Mouse (Mus musculus): ENCODE data around the gene Nrm. TPM values are rescaled to one million over a fixed set of nuclear protein-coding genes. Genes with fewer than 3 reads are reported as not detected.
A peak's percentile ranks its signal among the peaks of the same experiment; 100 is the strongest.

Gene Nrm
- polyA plus RNA-seq, 1 experiment from 2014 or later: 27.4 TPM

GRCm38 (mm10) chr17:35903343-35903991, 42.3 kb downstream of the Nrm start:
- H3K4me3 ChIP-seq (ENCODE audit: low read depth, low read length): no peak overlapping the region
- TF ChIP-seq CTCF (IDR thresholded peaks at IDR 0.05; ENCODE audit: low read depth): no peak
- no peak for TF ChIP-seq EP300 (optimal IDR thresholded peaks at IDR 0.05)
- H3K36me3 ChIP-seq (ENCODE audit: control insufficient read depth, insufficient read depth, low read length): 0 out of 2 replicates have a peak, but pooled peaks cover 3% of the 10 kb centered on the region
- no peak overlapping the region for H3K27ac ChIP-seq (replicated peaks)
- no peaks in the 10 kb centered on the region for H3K4me1 ChIP-seq (replicated peaks; ENCODE audit: control insufficient read depth, insufficient read depth)
- no peaks in the 10 kb centered on the region for H3K27me3 ChIP-seq (ENCODE audit: control insufficient read depth, insufficient read depth, low read length)
- ATAC-seq (ENCODE audit: low FRiP score, low TSS enrichment) (no peak), DNase-seq (ENCODE audit: low spot score) (no peak)
- no peak overlapping the region for H3K4me2 ChIP-seq (replicated peaks; ENCODE audit: low read depth)
- no peaks in the 10 kb centered on the region for H3K9me3 ChIP-seq (ENCODE audit: control insufficient read depth, low read length)
- 85% methylated on average over 9 of the region's 9 CpGs for WGBS
- H3K9ac ChIP-seq (ENCODE audit: low read length): no peak overlapping the region

- H3K9ac ChIP-seq (ENCODE audit: low read length): no peak overlapping the region
- no peak for TF ChIP-seq CTCF (IDR thresholded peaks at IDR 0.05; ENCODE audit: low read depth)
- TF ChIP-seq EP300 (optimal IDR thresholded peaks at IDR 0.05): no peak
- H3K4me1 ChIP-seq (replicated peaks; ENCODE audit: control insufficient read depth, insufficient read depth): no peaks in the 10 kb centered on the region
- no peak overlapping the region for H3K27ac ChIP-seq (replicated peaks)
- 0 out of 2 replicates have a peak, but pooled peaks cover 3% of the 10 kb centered on the region for H3K36me3 ChIP-seq (ENCODE audit: control insufficient read depth, insufficient read depth, low read length)
- H3K9me3 ChIP-seq (ENCODE audit: control insufficient read depth, low read length): no peaks in the 10 kb centered on the region
- no peak for DNase-seq (ENCODE audit: low spot score)
- no peak overlapping the region for H3K4me3 ChIP-seq (ENCODE audit: low read depth, low read length)
- no peak for ATAC-seq (ENCODE audit: low FRiP score, low TSS enrichment)
- no peaks in the 10 kb centered on the region for H3K27me3 ChIP-seq (ENCODE audit: control insufficient read depth, insufficient read depth, low read length)
- 65% methylated on average over 4 of the region's 4 CpGs for WGBS
- H3K4me2 ChIP-seq (replicated peaks; ENCODE audit: low read depth): no peak overlapping the region
These were observed 42.9 kb downstream of the Nrm start for GRCm38 (mm10) chr17:35903992-35904355.

- no peak overlapping the region for H3K4me2 ChIP-seq (replicated peaks; ENCODE audit: low read depth)
- TF ChIP-seq EP300 (optimal IDR thresholded peaks at IDR 0.05) (no peak), CTCF (IDR thresholded peaks at IDR 0.05; ENCODE audit: low read depth) (no peak)
- no peak overlapping the region for H3K27ac ChIP-seq (replicated peaks)
- ATAC-seq (ENCODE audit: low FRiP score, low TSS enrichment) (no peak), DNase-seq (ENCODE audit: low spot score) (no peak)
- H3K4me1 ChIP-seq (replicated peaks; ENCODE audit: control insufficient read depth, insufficient read depth): no peaks in the 10 kb centered on the region
- no peak overlapping the region for H3K9ac ChIP-seq (ENCODE audit: low read length)
- H3K36me3 ChIP-seq (ENCODE audit: control insufficient read depth, insufficient read depth, low read length): 0 out of 2 replicates have a peak, but pooled peaks cover 3% of the 10 kb centered on the region
- no peak overlapping the region for H3K4me3 ChIP-seq (ENCODE audit: low read depth, low read length)
- H3K27me3 ChIP-seq (ENCODE audit: control insufficient read depth, insufficient read depth, low read length): no peaks in the 10 kb centered on the region
- 94% methylated on average over 1 of the region's 1 CpGs for WGBS
- no peaks in the 10 kb centered on the region for H3K9me3 ChIP-seq (ENCODE audit: control insufficient read depth, low read length)
These were observed 44.5 kb downstream of the Nrm start for GRCm38 (mm10) chr17:35905587-35905986.

- no peak overlapping the region for H3K4me2 ChIP-seq (replicated peaks; ENCODE audit: low read depth)
- no peak overlapping the region for H3K27ac ChIP-seq (replicated peaks)
- no peaks in the 10 kb centered on the region for H3K4me1 ChIP-seq (replicated peaks; ENCODE audit: control insufficient read depth, insufficient read depth)
- no peaks in the 10 kb centered on the region for H3K9me3 ChIP-seq (ENCODE audit: control insufficient read depth, low read length)
- DNase-seq (ENCODE audit: low spot score) (no peak), ATAC-seq (ENCODE audit: low FRiP score, low TSS enrichment) (no peak)
- H3K27me3 ChIP-seq (ENCODE audit: control insufficient read depth, insufficient read depth, low read length): no peaks in the 10 kb centered on the region
- H3K36me3 ChIP-seq (ENCODE audit: control insufficient read depth, insufficient read depth, low read length): 0 out of 2 replicates have a peak, but pooled peaks cover 5% of the 10 kb centered on the region
- H3K9ac ChIP-seq (ENCODE audit: low read length): no peak overlapping the region
- peak; percentile 57 for TF ChIP-seq CTCF (IDR thresholded peaks at IDR 0.05; ENCODE audit: low read depth)
- TF ChIP-seq EP300 (optimal IDR thresholded peaks at IDR 0.05): no peak
- WGBS: 83% methylated on average over 2 of the region's 2 CpGs
- no peak overlapping the region for H3K4me3 ChIP-seq (ENCODE audit: low read depth, low read length)
These were observed 46.5 kb downstream of the Nrm start for GRCm38 (mm10) chr17:35907609-35908008.

- Histone ChIP-seq H3K9me3 (ENCODE audit: control insufficient read depth, low read length) (no peaks in the 10 kb centered on the region), H3K4me2 (replicated peaks; ENCODE audit: low read depth) (peak overlapping the region; percentile 87), H3K4me3 (ENCODE audit: low read depth, low read length) (peak overlapping the region; percentile 56), H3K36me3 (ENCODE audit: control insufficient read depth, insufficient read depth, low read length) (0 out of 2 replicates have a peak, but pooled peaks cover 2% of the 10 kb centered on the region), H3K27me3 (ENCODE audit: control insufficient read depth, insufficient read depth, low read length) (no peaks in the 10 kb centered on the region), H3K4me1 (replicated peaks; ENCODE audit: control insufficient read depth, insufficient read depth) (no peaks in the 10 kb centered on the region), H3K27ac (replicated peaks) (peak overlapping the region; percentile 81), H3K9ac (ENCODE audit: low read length) (peak overlapping the region; percentile 69)
- no peak for TF ChIP-seq EP300 (optimal IDR thresholded peaks at IDR 0.05)
- no peak for TF ChIP-seq CTCF (IDR thresholded peaks at IDR 0.05; ENCODE audit: low read depth)
- ATAC-seq (ENCODE audit: low FRiP score, low TSS enrichment) (peak; percentile 55), DNase-seq (ENCODE audit: low spot score) (no peak)
- WGBS: 10% methylated on average over 20 of the region's 20 CpGs
These were observed 48.2 kb downstream of the Nrm start for GRCm38 (mm10) chr17:35909186-35909918.

GRCm38 (mm10) chr17:35909919-35910369, 48.8 kb downstream of the Nrm start, which contains the start of gene Atat1:
Gene Atat1, minus strand, starts transcription at chr17:35910075.
- 2% methylated on average over 25 of the region's 25 CpGs for WGBS
- Histone ChIP-seq H3K4me2 (replicated peaks; ENCODE audit: low read depth) (peak within 1 kb of the TSS; percentile 87), H3K27ac (replicated peaks) (peak within 1 kb of the TSS; percentile 81), H3K4me3 (ENCODE audit: low read depth, low read length) (peak within 1 kb of the TSS; percentile 56), H3K27me3 (ENCODE audit: control insufficient read depth, insufficient read depth, low read length) (no peaks in the 10 kb centered on the region), H3K36me3 (ENCODE audit: control insufficient read depth, insufficient read depth, low read length) (0 out of 2 replicates have a peak, but pooled peaks cover 2% of the 10 kb centered on the region), H3K9me3 (ENCODE audit: control insufficient read depth, low read length) (no peaks in the 10 kb centered on the region), H3K4me1 (replicated peaks; ENCODE audit: control insufficient read depth, insufficient read depth) (no peaks in the 10 kb centered on the region), H3K9ac (ENCODE audit: low read length) (peak within 1 kb of the TSS; percentile 69)
- ATAC-seq (ENCODE audit: low FRiP score, low TSS enrichment) (peak; percentile 89), DNase-seq (ENCODE audit: low spot score) (peak; percentile 98)
- TF ChIP-seq EP300 (optimal IDR thresholded peaks at IDR 0.05): no peak
- no peak for TF ChIP-seq CTCF (IDR thresholded peaks at IDR 0.05; ENCODE audit: low read depth)
